Mouse (Mus musculus) intestine, embryonic 16.5 days (tissue): Measurements from ENCODE around the gene Blcap. TPM values are rescaled to one million over a fixed set of nuclear protein-coding genes. Genes with fewer than 3 reads are reported as not detected.

Experiments used
- ATAC-seq: fragments of 200-750 bp; cut with Nextera tagmentation; 2 replicates; pipeline ENCODE4 v1.8.0; 2017; ENCODE audit warnings: moderate TSS enrichment, moderate library complexity
- H3K27ac ChIP-seq: fragments of 300-500 bp; sonication (generic); 2 replicates; pipeline ENCODE4 v1.5.1; 2014; ENCODE audit warnings: mild to moderate bottlenecking, low read length
- H3K27me3 ChIP-seq: fragments of 300-500 bp; sonication (generic); replicated peaks from 2 replicates; pipeline ENCODE4 v1.6.1; 2014; ENCODE audit warnings: low read length, control low read depth, mixed read lengths; ENCODE audit not compliant: control insufficient read depth, insufficient read depth
- H3K36me3 ChIP-seq: fragments of 300-500 bp; sonication (generic); 2 replicates; pipeline ENCODE4 v1.6.1; 2014; ENCODE audit warnings: low read length, control low read depth; ENCODE audit not compliant: control insufficient read depth, insufficient read depth
- H3K4me1 ChIP-seq: fragments of 300-500 bp; sonication (generic); 2 replicates; pipeline ENCODE4 v1.6.1; 2014; ENCODE audit warnings: low read length, control low read depth, mixed read lengths; ENCODE audit not compliant: control insufficient read depth, insufficient read depth
- H3K4me2 ChIP-seq: fragments of 300-500 bp; sonication (generic); 2 replicates; pipeline ENCODE4 v1.6.1; 2014; ENCODE audit warnings: low read depth, low read length, control low read depth
- H3K4me3 ChIP-seq: fragments of 300-500 bp; sonication (generic); 2 replicates; pipeline ENCODE4 v1.5.1; 2014; ENCODE audit warnings: mild to moderate bottlenecking, low read length
- H3K9ac ChIP-seq: fragments of 300-500 bp; sonication (generic); 2 replicates; pipeline ENCODE4 v1.6.1; 2014; ENCODE audit warnings: low read depth, low read length
- H3K9me3 ChIP-seq: fragments of 300-500 bp; sonication (generic); 2 replicates; pipeline ENCODE4 v1.6.1; 2016; ENCODE audit warnings: low read length, control low read depth; ENCODE audit not compliant: control insufficient read depth
- WGBS: fragments of 180-500 bp; shearing (Covaris S2); extraction: QIAGEN DNeasy Blood & Tissue Kit; methylation state at CpG from one replicate; pipeline ENCODE4 v1.1.7; 2014; 5-methylcytosine and 5-hydroxymethylcytosine counted together
- polyA plus RNA-seq: library from polyadenylated mRNA; unstranded; fragments of >200 nt; fragmentation: Nextera tagmentation; extraction: Ambion mirVana; gene quantifications from 2 replicates; pipeline ENCODE4 v1.2.1, GENCODE M21; 2015

Gene Blcap
- polyA plus RNA-seq, 1 experiment from 2014 or later: 42.0 TPM

DNA sequence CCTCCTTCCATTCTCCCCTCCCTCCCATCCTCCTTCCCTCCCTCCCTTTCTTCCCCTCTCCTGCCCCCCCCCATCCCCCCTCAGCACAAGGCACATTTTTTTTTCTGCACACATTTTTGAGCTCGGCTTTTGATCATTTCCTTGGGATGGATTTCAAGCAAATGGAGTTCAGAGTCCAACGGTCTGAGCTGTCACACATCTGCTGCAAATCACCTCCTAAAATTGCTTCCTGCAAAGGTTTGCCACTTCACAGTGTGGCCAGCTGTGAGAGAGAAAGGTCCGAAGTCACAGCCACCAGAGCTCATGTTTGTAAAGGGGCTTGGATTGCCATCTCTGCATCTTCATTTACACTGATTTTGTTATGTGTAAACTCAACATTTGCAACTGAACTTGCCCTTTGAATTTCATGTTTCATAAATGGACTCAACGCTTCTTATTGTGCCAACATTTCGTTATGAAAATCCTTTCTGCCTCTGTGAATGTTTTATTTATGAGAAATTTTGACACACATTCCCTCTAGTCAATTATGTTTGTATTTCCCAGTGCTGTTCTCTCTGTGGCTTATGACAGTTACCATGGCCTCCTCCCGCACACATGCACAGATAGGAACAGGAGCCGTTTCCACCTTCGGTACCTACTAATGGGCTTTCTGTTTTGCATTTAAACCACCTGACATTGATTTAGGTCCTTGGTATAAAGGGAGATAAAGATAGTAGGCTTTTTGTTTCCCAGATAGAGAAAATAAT, 39.2 kb downstream of the Blcap start:
- ATAC-seq: no peak
- no peaks in the 10 kb centered on the region for H3K4me1 ChIP-seq
- no peak overlapping the region for H3K4me3 ChIP-seq
- H3K4me2 ChIP-seq: no peak overlapping the region
- H3K9me3 ChIP-seq: no peaks in the 10 kb centered on the region
- 43% methylated on average over 8 of the region's 8 CpGs for WGBS
- H3K27ac ChIP-seq: no peak overlapping the region
- no peak overlapping the region for H3K9ac ChIP-seq
- H3K36me3 ChIP-seq: no peaks in the 10 kb centered on the region
- H3K27me3 ChIP-seq: no peaks in the 10 kb centered on the region

DNA sequence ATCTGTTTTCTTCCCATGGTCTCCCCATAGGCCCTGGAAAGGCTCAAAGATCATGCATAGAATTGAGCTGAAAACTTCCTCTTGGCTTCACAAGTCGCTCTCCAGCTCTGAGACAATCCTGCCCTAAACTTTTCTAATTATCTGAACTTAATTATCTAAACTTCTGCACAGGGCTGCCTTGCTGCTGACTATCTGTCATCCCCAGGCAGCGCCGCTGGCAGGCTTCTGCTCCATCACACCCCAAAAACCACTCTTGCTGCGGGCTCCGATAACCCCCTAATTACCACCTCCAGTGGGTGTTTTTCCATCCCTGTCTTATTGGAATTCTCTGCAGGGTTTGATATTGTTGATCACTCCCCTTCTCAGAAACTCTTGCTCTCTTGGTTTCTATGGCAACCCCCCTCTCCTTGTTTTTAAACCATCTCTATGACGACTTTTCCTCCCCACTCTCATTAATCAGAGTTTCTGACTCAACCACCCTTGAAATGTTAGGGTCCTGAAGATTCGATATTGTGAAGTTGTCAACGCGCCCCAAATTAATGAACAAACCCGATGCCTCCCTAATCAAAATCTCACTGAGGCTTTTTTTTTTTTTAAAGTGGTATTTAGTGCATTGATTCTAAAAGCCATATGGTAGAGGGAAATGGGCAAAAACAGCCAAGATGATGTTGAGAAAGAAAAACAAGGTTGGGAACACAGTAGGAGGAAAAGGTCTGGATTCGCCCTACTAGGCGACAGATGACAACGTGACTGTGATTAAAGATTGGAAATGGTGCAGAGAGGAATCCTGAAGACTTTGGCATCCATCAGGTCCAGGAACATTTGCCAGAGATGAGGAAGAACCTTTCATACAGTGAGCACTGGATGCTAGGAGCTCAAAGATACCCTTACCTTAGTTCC, 40.8 kb downstream of the Blcap start:
- Histone ChIP-seq H3K4me1 (no peaks in the 10 kb centered on the region), H3K36me3 (no peaks in the 10 kb centered on the region), H3K9me3 (no peaks in the 10 kb centered on the region), H3K4me3 (no peak overlapping the region), H3K4me2 (no peak overlapping the region), H3K27ac (no peak overlapping the region), H3K27me3 (no peaks in the 10 kb centered on the region), H3K9ac (no peak overlapping the region)
- 75% methylated on average over 13 of the region's 13 CpGs for WGBS
- ATAC-seq: no peak

DNA sequence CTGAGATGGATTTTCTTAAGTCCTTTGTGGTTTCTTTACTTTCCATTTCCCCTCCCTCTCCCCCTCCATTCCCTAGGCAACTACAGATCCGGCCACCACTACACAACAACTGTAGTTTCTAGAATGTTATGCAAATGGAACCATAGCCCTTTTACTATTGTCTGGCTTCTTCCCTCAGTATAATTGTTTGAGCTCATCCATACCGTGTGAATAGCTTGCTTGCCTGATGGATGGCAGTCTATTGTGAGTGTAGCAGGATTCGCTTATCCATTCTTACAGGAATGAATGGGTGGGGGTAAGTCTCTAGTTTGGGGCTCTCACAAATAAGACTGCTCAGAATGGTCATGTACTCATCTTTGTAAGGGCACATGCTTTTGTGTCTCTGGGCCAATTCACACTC, 48.5 kb downstream of the Blcap start:
- no peaks in the 10 kb centered on the region for H3K4me1 ChIP-seq
- H3K27ac ChIP-seq: no peak overlapping the region
- ATAC-seq: no peak
- H3K4me3 ChIP-seq: no peak overlapping the region
- no peaks in the 10 kb centered on the region for H3K27me3 ChIP-seq
- no peaks in the 10 kb centered on the region for H3K9me3 ChIP-seq
- H3K4me2 ChIP-seq: no peak overlapping the region
- 66% methylated on average over 3 of the region's 3 CpGs for WGBS
- no peak overlapping the region for H3K9ac ChIP-seq
- no peaks in the 10 kb centered on the region for H3K36me3 ChIP-seq

DNA sequence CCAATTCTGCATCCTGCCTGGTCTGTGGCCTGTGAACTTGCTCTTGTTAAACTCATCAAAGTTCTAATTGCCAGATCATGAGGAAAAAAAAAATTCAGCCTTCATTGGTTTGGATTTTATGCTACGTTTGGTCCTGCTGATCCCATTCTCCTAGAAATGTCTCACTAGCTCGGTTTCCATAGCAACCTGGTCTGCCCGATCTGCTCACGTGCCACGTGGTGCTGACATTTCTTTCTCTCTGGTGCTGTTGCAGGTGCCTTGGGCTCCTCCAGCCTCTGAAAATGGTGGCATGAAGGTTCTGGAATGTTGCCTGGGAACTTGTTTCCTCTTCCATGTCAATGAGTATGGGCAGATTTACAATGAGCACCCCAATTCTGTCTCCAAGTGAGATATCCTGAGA, 50.6 kb downstream of the Blcap start:
- H3K4me1 ChIP-seq: no peaks in the 10 kb centered on the region
- no peak overlapping the region for H3K9ac ChIP-seq
- H3K4me3 ChIP-seq: no peak overlapping the region
- H3K9me3 ChIP-seq: no peaks in the 10 kb centered on the region
- H3K36me3 ChIP-seq: no peaks in the 10 kb centered on the region
- no peak for ATAC-seq
- 23% methylated on average over 5 of the region's 5 CpGs for whole genome bisulfite sequencing
- no peak overlapping the region for H3K4me2 ChIP-seq
- H3K27me3 ChIP-seq: no peaks in the 10 kb centered on the region
- H3K27ac ChIP-seq: no peak overlapping the region

DNA sequence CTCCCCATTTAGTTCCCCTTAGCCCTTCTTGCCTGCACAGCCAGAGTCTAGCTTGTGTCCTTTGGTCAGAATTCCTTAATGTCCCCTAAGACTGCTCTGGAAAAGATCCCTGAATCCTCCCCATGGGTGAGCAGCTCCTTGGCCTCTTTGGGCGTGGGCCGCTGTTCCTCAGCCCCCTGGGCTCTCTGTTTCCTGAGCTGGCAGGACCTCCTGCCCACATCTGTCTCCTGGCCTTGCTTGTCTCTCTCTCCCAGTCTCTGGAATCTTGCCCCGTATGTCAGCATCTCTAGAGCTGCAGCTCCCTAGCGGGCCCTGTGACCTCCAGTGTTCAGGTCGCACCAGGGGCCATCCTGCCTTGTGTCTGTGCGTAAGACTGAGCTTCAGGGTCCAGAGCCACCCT, 51.6 kb downstream of the Blcap start:
- H3K36me3 ChIP-seq: no peaks in the 10 kb centered on the region
- WGBS: 63% methylated on average over 6 of the region's 6 CpGs
- no peak overlapping the region for H3K4me2 ChIP-seq
- H3K9me3 ChIP-seq: no peaks in the 10 kb centered on the region
- H3K4me1 ChIP-seq: no peaks in the 10 kb centered on the region
- no peak overlapping the region for H3K9ac ChIP-seq
- ATAC-seq: no peak
- H3K27ac ChIP-seq: no peak overlapping the region
- no peaks in the 10 kb centered on the region for H3K27me3 ChIP-seq
- no peak overlapping the region for H3K4me3 ChIP-seq

DNA sequence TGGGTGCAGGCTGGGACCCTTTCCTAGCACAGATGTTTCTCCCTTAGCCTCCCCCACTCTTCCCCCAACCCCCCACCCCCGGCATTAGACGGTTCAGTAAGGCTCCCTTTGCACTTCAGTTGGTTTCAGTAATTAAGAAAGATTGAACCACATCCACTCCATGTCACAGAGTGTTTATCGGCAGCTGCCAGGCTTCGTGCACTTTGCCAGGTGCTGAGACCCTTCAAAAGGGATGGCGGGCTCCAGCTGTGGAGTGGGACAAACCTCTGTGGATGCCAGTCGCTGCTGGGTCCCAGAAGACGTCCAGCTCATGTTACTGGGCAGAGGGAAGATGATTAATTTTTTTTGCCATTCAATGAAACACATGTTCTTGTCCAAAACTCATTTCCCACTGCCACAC, 52.6 kb downstream of the Blcap start:
- H3K36me3 ChIP-seq: no peaks in the 10 kb centered on the region
- 55% methylated on average over 7 of the region's 7 CpGs for WGBS
- no peaks in the 10 kb centered on the region for H3K4me1 ChIP-seq
- no peak overlapping the region for H3K27ac ChIP-seq
- no peak overlapping the region for H3K4me3 ChIP-seq
- no peak overlapping the region for H3K4me2 ChIP-seq
- H3K9ac ChIP-seq: no peak overlapping the region
- no peak for ATAC-seq
- H3K9me3 ChIP-seq: no peaks in the 10 kb centered on the region
- H3K27me3 ChIP-seq: no peaks in the 10 kb centered on the region

DNA sequence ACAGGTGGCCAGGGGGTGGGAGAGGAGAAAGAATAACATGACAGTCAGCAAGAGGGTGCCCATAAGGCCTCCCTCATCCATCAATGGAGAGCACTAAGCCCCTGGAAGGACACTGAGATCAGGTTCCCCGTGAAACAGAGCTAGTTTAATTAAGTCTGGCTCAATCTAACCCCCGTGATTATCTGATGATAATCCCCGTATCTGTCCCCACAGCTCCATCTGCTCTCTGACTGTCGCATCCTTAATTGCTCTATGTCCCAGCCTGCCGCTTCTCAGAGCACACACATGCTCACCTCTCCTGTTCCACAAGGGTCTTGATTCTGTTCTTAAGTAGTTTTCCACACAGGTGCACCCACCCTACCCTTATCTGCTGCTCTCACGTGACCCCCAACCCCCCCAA, 53.5 kb downstream of the Blcap start:
- no peaks in the 10 kb centered on the region for H3K4me1 ChIP-seq
- H3K27ac ChIP-seq: no peak overlapping the region
- H3K36me3 ChIP-seq: no peaks in the 10 kb centered on the region
- ATAC-seq: no peak
- H3K9me3 ChIP-seq: no peaks in the 10 kb centered on the region
- H3K27me3 ChIP-seq: no peaks in the 10 kb centered on the region
- H3K4me3 ChIP-seq: no peak overlapping the region
- 65% methylated on average over 6 of the region's 6 CpGs for WGBS
- no peak overlapping the region for H3K4me2 ChIP-seq
- H3K9ac ChIP-seq: no peak overlapping the region

DNA sequence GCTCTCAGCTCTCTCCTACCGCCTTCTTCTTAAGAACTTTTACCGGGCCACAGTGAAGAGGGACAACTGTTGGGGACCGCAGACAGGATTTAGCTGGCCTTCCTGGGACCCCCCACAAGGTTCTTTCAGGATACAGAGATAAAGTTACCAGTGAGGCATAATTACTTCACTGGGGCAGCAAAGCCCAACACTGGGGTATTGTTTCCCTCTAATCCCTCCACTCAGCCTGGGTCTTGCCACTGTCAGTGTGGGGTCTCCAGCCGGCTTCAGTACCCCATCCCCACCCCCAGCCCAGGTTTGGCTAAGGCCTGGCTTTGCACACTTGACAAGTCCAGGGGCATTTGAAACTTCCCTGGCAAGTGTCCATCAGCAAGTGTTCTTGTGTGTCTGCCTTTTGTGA, 56.7 kb downstream of the Blcap start:
- no peak for ATAC-seq
- no peak overlapping the region for H3K9ac ChIP-seq
- no peaks in the 10 kb centered on the region for H3K9me3 ChIP-seq
- H3K27ac ChIP-seq: no peak overlapping the region
- WGBS: 23% methylated on average over 4 of the region's 4 CpGs
- H3K4me1 ChIP-seq: 0 out of 2 replicates have a peak, but pooled peaks cover 2% of the 10 kb centered on the region
- no peaks in the 10 kb centered on the region for H3K36me3 ChIP-seq
- no peak overlapping the region for H3K4me3 ChIP-seq
- no peak overlapping the region for H3K4me2 ChIP-seq
- H3K27me3 ChIP-seq: no peaks in the 10 kb centered on the region

DNA sequence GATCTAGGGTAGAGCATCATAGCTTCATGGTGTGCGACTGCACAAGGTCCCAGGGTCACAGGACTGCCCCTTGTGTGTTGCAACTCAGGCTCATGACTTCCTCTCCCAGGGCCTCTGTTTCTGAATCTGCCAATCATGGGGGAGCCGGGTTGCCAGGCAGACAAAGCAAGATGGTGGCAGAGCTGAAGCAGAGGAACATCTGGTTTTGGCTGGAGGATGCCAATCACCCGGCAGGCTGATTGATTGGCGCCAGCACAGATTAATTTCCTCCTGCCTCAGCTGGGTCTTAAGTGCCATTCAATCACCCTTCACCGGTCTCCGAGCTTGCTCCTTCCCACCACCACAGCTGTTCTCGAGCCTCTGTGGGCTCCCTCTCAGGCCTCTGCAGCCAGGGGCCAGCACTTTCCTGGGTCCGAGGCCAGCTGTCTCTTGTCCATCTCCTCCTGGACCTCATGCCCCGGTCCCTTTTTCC, 57.3 kb downstream of the Blcap start:
- Histone ChIP-seq H3K36me3 (no peaks in the 10 kb centered on the region), H3K27me3 (no peaks in the 10 kb centered on the region), H3K4me2 (no peak overlapping the region), H3K4me1 (peaks cover 7% of the 10 kb centered on the region), H3K4me3 (no peak overlapping the region), H3K9me3 (no peaks in the 10 kb centered on the region), H3K9ac (no peak overlapping the region), H3K27ac (no peak overlapping the region)
- WGBS: 49% methylated on average over 9 of the region's 9 CpGs
- ATAC-seq: no peak
